Mouse (Mus musculus) thymus, adult 18-20 months (tissue): ENCODE results near the gene Tmem240.
A peak's percentile ranks its signal among the peaks of the same experiment; 100 is the strongest.
"Not testable (repeated sequence)": the region's sequence is repeated elsewhere in the genome, so short reads cannot be mapped to it uniquely, and the experiment has no call there.

Experiments
- DNase-seq, 2 experiments: peaks; one replicate each; pipeline ENCODE4 v3.0.0; 2022; ENCODE audit warnings: mixed read lengths in 2 of 2

The Tmem240 gene

GRCm38 (mm10) chr4:155734350-155734941 lies at the start of gene Tmem240:
TSS of gene Tmem240 (plus strand) at chr4:155734800.
- peak; percentile 84 to 85 for DNase-seq

- not testable (repeated sequence) for DNase-seq
These were observed 46.8 kb upstream of the Tmem240 start for GRCm38 (mm10) chr4:155687764-155688163.

- DNase-seq: no peak
These were observed 43.8 kb upstream of the Tmem240 start for GRCm38 (mm10) chr4:155690571-155691375.

- no peak for DNase-seq
These were observed 42.2 kb upstream of the Tmem240 start for GRCm38 (mm10) chr4:155692421-155692820.

GRCm38 (mm10) chr4:155694111-155694481 lies 40.5 kb upstream of the Tmem240 start, which contains the start of gene Fndc10:
TSS of gene Fndc10 (plus strand) at chr4:155694342.
- peak; percentile 44 to 47 for DNase-seq

GRCm38 (mm10) chr4:155694482-155695401 lies 39.9 kb upstream of the Tmem240 start:
- peak; percentile 66 to 71 for DNase-seq

GRCm38 (mm10) chr4:155695531-155696062 lies 39.0 kb upstream of the Tmem240 start:
- no peak for DNase-seq

- DNase-seq: no peak
These were observed 38.0 kb upstream of the Tmem240 start for GRCm38 (mm10) chr4:155696261-155697255.

GRCm38 (mm10) chr4:155700425-155700824 lies 34.2 kb upstream of the Tmem240 start:
- DNase-seq: no peak

- no peak for DNase-seq
These were observed 31.1 kb upstream of the Tmem240 start for GRCm38 (mm10) chr4:155703425-155703929.

- peak; percentile 82 to 86 for DNase-seq
These were observed 29.6 kb upstream of the Tmem240 start, which contains the start of gene Ssu72 for GRCm38 (mm10) chr4:155704721-155705591. TSS of gene Ssu72 (plus strand) at chr4:155704800.

- no peak for DNase-seq
These were observed 29.0 kb upstream of the Tmem240 start for GRCm38 (mm10) chr4:155705592-155705929.

GRCm38 (mm10) chr4:155708582-155708981 lies 26.0 kb upstream of the Tmem240 start:
- DNase-seq: no peak

GRCm38 (mm10) chr4:155708988-155709387 lies 25.6 kb upstream of the Tmem240 start:
- DNase-seq: no peak

- DNase-seq: no peak
These were observed 23.9 kb upstream of the Tmem240 start for GRCm38 (mm10) chr4:155710521-155711252.

- peak in 1 of 2 experiments; percentile 13 for DNase-seq
These were observed 12.9 kb upstream of the Tmem240 start for GRCm38 (mm10) chr4:155721668-155722083.

GRCm38 (mm10) chr4:155727993-155728392 lies 6.6 kb upstream of the Tmem240 start:
- DNase-seq: no peak

- no peak for DNase-seq
These were observed 1.3 kb upstream of the Tmem240 start for GRCm38 (mm10) chr4:155733267-155733666.

GRCm38 (mm10) chr4:155734951-155735702 lies 527 bp downstream of the Tmem240 start:
- DNase-seq: peak; percentile 32 to 39
